Mouse (Mus musculus) hindbrain, postnatal 0 days (tissue): ENCODE results near the gene Msantd3. TPM values are rescaled to one million over a fixed set of nuclear protein-coding genes. Genes with fewer than 3 reads are reported as not detected.

Experiments
- ATAC-seq: fragments of 200-750 bp; cut with Nextera tagmentation; 2 replicates; pipeline ENCODE4 v1.8.0; 2017; ENCODE audit warnings: mild to moderate bottlenecking, moderate TSS enrichment, moderate library complexity
- DNase-seq: peaks from one replicate; pipeline ENCODE4 v3.0.0-alpha.2; 2015; ENCODE audit warnings: low spot score
- H3K27ac ChIP-seq: fragments of 300-500 bp; sonication (generic); 2 replicates; pipeline ENCODE4 v1.5.1; 2014; ENCODE audit warnings: mild to moderate bottlenecking
- H3K27me3 ChIP-seq: fragments of 300-500 bp; sonication (generic); 2 replicates; pipeline ENCODE4 v1.6.1; 2014; ENCODE audit warnings: low read length, mixed read lengths; ENCODE audit not compliant: insufficient read depth
- H3K36me3 ChIP-seq: fragments of 300-500 bp; sonication (generic); 2 replicates; pipeline ENCODE4 v1.6.1; 2014; ENCODE audit warnings: low read length, mixed read lengths; ENCODE audit not compliant: insufficient read depth
- H3K4me1 ChIP-seq: fragments of 300-500 bp; sonication (generic); 2 replicates; pipeline ENCODE4 v1.6.1; 2014; ENCODE audit warnings: antibody characterized with exemption, low read length, mixed read lengths; ENCODE audit not compliant: insufficient read depth
- H3K4me2 ChIP-seq: fragments of 300-500 bp; sonication (generic); 2 replicates; pipeline ENCODE4 v1.6.1; 2014; ENCODE audit warnings: low read depth, mild to moderate bottlenecking, low read length, moderate library complexity, mixed read lengths
- H3K4me3 ChIP-seq: fragments of 300-500 bp; sonication (generic); 2 replicates; pipeline ENCODE4 v1.5.1; 2014; ENCODE audit warnings: low read length
- H3K9ac ChIP-seq: fragments of 300-500 bp; sonication (generic); replicated peaks from 2 replicates; pipeline ENCODE4 v1.6.1; 2014; ENCODE audit warnings: mild to moderate bottlenecking, low read length, moderate library complexity, mixed read lengths
- H3K9me3 ChIP-seq: fragments of 300-500 bp; sonication (generic); 2 replicates; pipeline ENCODE4 v1.6.1; 2016; ENCODE audit warnings: low read length, mixed read lengths
- CTCF ChIP-seq: IDR thresholded peaks from 2 replicates; pipeline ENCODE4 v1.5.1; 2016; ENCODE audit warnings: antibody characterized with exemption, control low read depth, low read depth
- WGBS: fragments of 180-500 bp; shearing (Covaris S2); extraction: QIAGEN DNeasy Blood & Tissue Kit; methylation state at CpG from one replicate; pipeline ENCODE4 v1.1.7; 2014; 5-methylcytosine and 5-hydroxymethylcytosine counted together
- polyA plus RNA-seq: library from polyadenylated mRNA; unstranded; fragments of >200 nt; fragmentation: Nextera tagmentation; extraction: Ambion mirVana; gene quantifications from 2 replicates; pipeline ENCODE4 v1.2.1, GENCODE M21; 2015
- total RNA-seq: library from RNA; depleted of rRNA; stranded (reverse); fragments of >200 nt; gene quantifications from 2 replicates; pipeline ENCODE4 v1.2.3, GENCODE M21; 2014

Gene Msantd3
- total and polyA plus RNA-seq, 2 experiments from 2014 or later, result 25.1 to 27.3 TPM

- Histone ChIP-seq H3K9ac (no peak overlapping the region), H3K27ac (no peak overlapping the region), H3K9me3 (no peaks in the 10 kb centered on the region), H3K4me3 (no peak overlapping the region), H3K36me3 (no peaks in the 10 kb centered on the region), H3K27me3 (no peaks in the 10 kb centered on the region), H3K4me1 (no peaks in the 10 kb centered on the region), H3K4me2 (no peak overlapping the region)
- no peak for ATAC-seq
- no peak for DNase-seq
- 100% methylated on average over 1 of the region's 1 CpGs for WGBS
- TF ChIP-seq CTCF, result no peak
Observed at GRCm38 (mm10) chr4:48577831-48578230, 38.1 kb downstream of the Msantd3 start.

GRCm38 (mm10) chr4:48578399-48578798 is 38.7 kb downstream of the Msantd3 start:
- no peak overlapping the region for H3K4me2 ChIP-seq
- no peak for ATAC-seq
- H3K9ac ChIP-seq, result no peak overlapping the region
- H3K4me3 ChIP-seq, result no peak overlapping the region
- TF ChIP-seq CTCF, result no peak
- DNase-seq, result no peak
- WGBS, result 49% methylated on average over 4 of the region's 4 CpGs
- H3K27me3 ChIP-seq, result no peaks in the 10 kb centered on the region
- H3K4me1 ChIP-seq, result no peaks in the 10 kb centered on the region
- H3K36me3 ChIP-seq, result no peaks in the 10 kb centered on the region
- no peak overlapping the region for H3K27ac ChIP-seq
- no peaks in the 10 kb centered on the region for H3K9me3 ChIP-seq

GRCm38 (mm10) chr4:48579475-48580110 is 39.9 kb downstream of the Msantd3 start:
- Histone ChIP-seq H3K4me3 (no peak overlapping the region), H3K4me2 (no peak overlapping the region), H3K9ac (no peak overlapping the region), H3K27me3 (no peaks in the 10 kb centered on the region), H3K36me3 (no peaks in the 10 kb centered on the region), H3K27ac (no peak overlapping the region), H3K9me3 (no peaks in the 10 kb centered on the region), H3K4me1 (no peaks in the 10 kb centered on the region)
- ATAC-seq (no peak), DNase-seq (no peak)
- TF ChIP-seq CTCF, result no peak
- WGBS, result 61% methylated on average over 6 of the region's 6 CpGs

GRCm38 (mm10) chr4:48581201-48581600 is 41.5 kb downstream of the Msantd3 start:
- WGBS, result 29% methylated on average over 2 of the region's 2 CpGs
- Histone ChIP-seq H3K4me3 (no peak overlapping the region), H3K4me2 (no peak overlapping the region), H3K4me1 (no peaks in the 10 kb centered on the region), H3K9ac (no peak overlapping the region), H3K9me3 (no peaks in the 10 kb centered on the region), H3K36me3 (no peaks in the 10 kb centered on the region), H3K27ac (no peak overlapping the region), H3K27me3 (no peaks in the 10 kb centered on the region)
- DNase-seq (no peak), ATAC-seq (no peak)
- TF ChIP-seq CTCF, result no peak

GRCm38 (mm10) chr4:48581993-48582392 is 42.3 kb downstream of the Msantd3 start:
- Histone ChIP-seq H3K27me3 (no peaks in the 10 kb centered on the region), H3K27ac (no peak overlapping the region), H3K4me3 (no peak overlapping the region), H3K9me3 (no peaks in the 10 kb centered on the region), H3K36me3 (no peaks in the 10 kb centered on the region), H3K4me1 (no peaks in the 10 kb centered on the region), H3K9ac (no peak overlapping the region), H3K4me2 (no peak overlapping the region)
- WGBS, result 48% methylated on average over 2 of the region's 3 CpGs
- ATAC-seq, result no peak
- no peak for TF ChIP-seq CTCF
- no peak for DNase-seq

- Histone ChIP-seq H3K4me2 (no peak overlapping the region), H3K9me3 (no peaks in the 10 kb centered on the region), H3K36me3 (no peaks in the 10 kb centered on the region), H3K9ac (no peak overlapping the region), H3K4me1 (no peaks in the 10 kb centered on the region), H3K27ac (no peak overlapping the region), H3K27me3 (no peaks in the 10 kb centered on the region), H3K4me3 (no peak overlapping the region)
- no peak for ATAC-seq
- 44% methylated on average over 2 of the region's 2 CpGs for WGBS
- TF ChIP-seq CTCF, result no peak
- no peak for DNase-seq
Observed at GRCm38 (mm10) chr4:48582941-48583340, 43.2 kb downstream of the Msantd3 start.

GRCm38 (mm10) chr4:48584421-48585240 is 44.9 kb downstream of the Msantd3 start, which contains the start of gene Tmeff1:
TSS of gene Tmeff1 (plus strand) at chr4:48585174.
- peak within 1 kb of the TSS; percentile 81 for H3K4me2 ChIP-seq
- no peaks in the 10 kb centered on the region for H3K36me3 ChIP-seq
- no peaks in the 10 kb centered on the region for H3K27me3 ChIP-seq
- H3K4me3 ChIP-seq, result peak within 1 kb of the TSS; percentile 76
- H3K9ac ChIP-seq, result peak within 1 kb of the TSS; percentile 88
- peak; percentile 85 for ATAC-seq
- 5% methylated on average over 57 of the region's 64 CpGs for WGBS
- H3K9me3 ChIP-seq, result no peaks in the 10 kb centered on the region
- peak; percentile 91 for DNase-seq
- H3K27ac ChIP-seq, result peak within 1 kb of the TSS; percentile 94
- no peaks in the 10 kb centered on the region for H3K4me1 ChIP-seq
- TF ChIP-seq CTCF, result no peak
